Mouse (Mus musculus) right cerebral cortex, postnatal 36 days (tissue): ENCODE data around the gene Scai.
A peak's percentile ranks its signal among the peaks of the same experiment; 100 is the strongest.
"Not testable (repeated sequence)": the region's sequence is repeated elsewhere in the genome, so short reads cannot be mapped to it uniquely, and the experiment has no call there.

Experiments used
- DNase-seq, 2 experiments: peaks; one replicate each; pipeline ENCODE4 v3.0.0; 2022; ENCODE audit warnings: low spot score in 2 of 2, mixed read lengths in 1 of 2

Gene Scai

GRCm38 (mm10) chr2:39140586-39141455 lies 49.7 kb downstream of the Scai start:
- peak in 1 of 2 experiments; percentile 39 for DNase-seq

- no peak for DNase-seq
These were observed 60.8 kb downstream of the Scai start for GRCm38 (mm10) chr2:39129526-39130326.

- DNase-seq, result no peak
These were observed 66.4 kb downstream of the Scai start for GRCm38 (mm10) chr2:39124167-39124566.

GRCm38 (mm10) chr2:39121137-39121536 lies 69.4 kb downstream of the Scai start:
- DNase-seq, result no peak

GRCm38 (mm10) chr2:39116583-39116982 lies 74.0 kb downstream of the Scai start:
- DNase-seq, result no peak

GRCm38 (mm10) chr2:39114093-39114492 lies 76.4 kb downstream of the Scai start:
- DNase-seq, result no peak

- DNase-seq, result no peak
These were observed 80.0 kb downstream of the Scai start for GRCm38 (mm10) chr2:39110514-39110913.

- not testable (repeated sequence) for DNase-seq
These were observed 80.8 kb downstream of the Scai start for GRCm38 (mm10) chr2:39109712-39110111.

- DNase-seq, result not testable (repeated sequence)
These were observed 90.6 kb downstream of the Scai start for GRCm38 (mm10) chr2:39099951-39100350.

GRCm38 (mm10) chr2:39097993-39098392 lies 92.5 kb downstream of the Scai start:
- no peak for DNase-seq

GRCm38 (mm10) chr2:39091966-39092365 lies 98.6 kb downstream of the Scai start:
- no peak for DNase-seq

- no peak for DNase-seq
These were observed 107.8 kb downstream of the Scai start for GRCm38 (mm10) chr2:39082706-39083105.

- no peak for DNase-seq
These were observed 119.9 kb downstream of the Scai start for GRCm38 (mm10) chr2:39070666-39071065.

- no peak for DNase-seq
These were observed 121.4 kb downstream of the Scai start for GRCm38 (mm10) chr2:39069096-39069495.

- peak; percentile 88 for DNase-seq
These were observed 125.0 kb downstream of the Scai start, which contains the start of gene Golga1 for GRCm38 (mm10) chr2:39065400-39065987. Gene Golga1 (minus strand): TSS chr2:39065541.

- DNase-seq, result peak in 1 of 2 experiments; percentile 18
These were observed 125.7 kb downstream of the Scai start for GRCm38 (mm10) chr2:39064687-39065399.

GRCm38 (mm10) chr2:39048515-39048914 lies 142.0 kb downstream of the Scai start:
- DNase-seq, result no peak

GRCm38 (mm10) chr2:39040215-39040614 lies 150.3 kb downstream of the Scai start:
- DNase-seq, result no peak

GRCm38 (mm10) chr2:39031611-39032010 lies 158.9 kb downstream of the Scai start:
- no peak for DNase-seq

GRCm38 (mm10) chr2:39020004-39020403 lies 170.5 kb downstream of the Scai start:
- DNase-seq, result no peak

GRCm38 (mm10) chr2:39016581-39016980 lies 174.0 kb downstream of the Scai start:
- no peak for DNase-seq
